Mouse (Mus musculus): ENCODE measurements around the gene Trim38. TPM values are rescaled to one million over a fixed set of nuclear protein-coding genes. Genes with fewer than 3 reads are reported as not detected.

Gene Trim38
- polyA plus RNA-seq, 1 experiment from 2014 or later, result not detected

GRCm38 (mm10) chr13:23806422-23807052, 36.8 kb downstream of the Trim38 start, which contains the start of gene Slc17a2:
TSS of gene Slc17a2 (plus strand) at chr13:23806993.
- Histone ChIP-seq H3K4me3 (replicated peaks) (no peak within 1 kb of the TSS), H3K27ac (replicated peaks) (no peak within 1 kb of the TSS), H3K4me1 (no peaks in the 10 kb centered on the region), H3K36me3 (no peaks in the 10 kb centered on the region), H3K9ac (no peak within 1 kb of the TSS), H3K27me3 (no peaks in the 10 kb centered on the region; the same call in 1 of the 2 replicates), H3K4me2 (replicated peaks) (no peak within 1 kb of the TSS), H3K9me3 (replicated peaks) (no peaks in the 10 kb centered on the region)
- ATAC-seq (ENCODE audit: insufficient number of reproducible peaks, low FRiP score, low TSS enrichment, low read depth), result no peak
- WGBS, result 83% methylated on average over 15 of the region's 15 CpGs

- H3K9me3 ChIP-seq (replicated peaks), result no peaks in the 10 kb centered on the region
- no peaks in the 10 kb centered on the region for H3K36me3 ChIP-seq
- H3K27me3 ChIP-seq, result no peaks in the 10 kb centered on the region
- H3K9ac ChIP-seq, result no peak overlapping the region
- H3K27ac ChIP-seq (replicated peaks), result no peak overlapping the region
- ATAC-seq (ENCODE audit: insufficient number of reproducible peaks, low FRiP score, low TSS enrichment, low read depth), result no peak
- no peak overlapping the region for H3K4me3 ChIP-seq (replicated peaks)
- H3K4me2 ChIP-seq (replicated peaks), result no peak overlapping the region
- no peaks in the 10 kb centered on the region for H3K4me1 ChIP-seq
- WGBS, result 77% methylated on average over 2 of the region's 2 CpGs
These were observed 46.4 kb downstream of the Trim38 start for GRCm38 (mm10) chr13:23816148-23816547.

- Histone ChIP-seq H3K27ac (replicated peaks) (no peak overlapping the region), H3K9me3 (replicated peaks) (no peaks in the 10 kb centered on the region), H3K4me2 (replicated peaks) (no peak overlapping the region), H3K4me3 (replicated peaks) (no peak overlapping the region), H3K36me3 (no peaks in the 10 kb centered on the region), H3K4me1 (no peaks in the 10 kb centered on the region), H3K9ac (no peak overlapping the region), H3K27me3 (no peaks in the 10 kb centered on the region)
- WGBS, result 71% methylated on average over 4 of the region's 4 CpGs
- no peak for ATAC-seq (ENCODE audit: insufficient number of reproducible peaks, low FRiP score, low TSS enrichment, low read depth)
These were observed 50.6 kb downstream of the Trim38 start for GRCm38 (mm10) chr13:23820179-23820940.

- H3K27ac ChIP-seq (replicated peaks), result no peak overlapping the region
- ATAC-seq (ENCODE audit: insufficient number of reproducible peaks, low FRiP score, low TSS enrichment, low read depth), result no peak
- H3K27me3 ChIP-seq, result no peaks in the 10 kb centered on the region
- no peak overlapping the region for H3K9ac ChIP-seq
- H3K4me3 ChIP-seq (replicated peaks), result no peak overlapping the region
- H3K9me3 ChIP-seq (replicated peaks), result no peaks in the 10 kb centered on the region
- H3K4me1 ChIP-seq, result no peaks in the 10 kb centered on the region
- 81% methylated on average over 3 of the region's 3 CpGs for WGBS
- H3K36me3 ChIP-seq, result no peaks in the 10 kb centered on the region
- H3K4me2 ChIP-seq (replicated peaks), result no peak overlapping the region
These were observed 52.5 kb downstream of the Trim38 start for GRCm38 (mm10) chr13:23822213-23822612.

- H3K4me2 ChIP-seq (replicated peaks), result no peak overlapping the region
- no peaks in the 10 kb centered on the region for H3K9me3 ChIP-seq (replicated peaks)
- 59% methylated on average over 3 of the region's 3 CpGs for WGBS
- no peak overlapping the region for H3K27ac ChIP-seq (replicated peaks)
- H3K27me3 ChIP-seq, result no peaks in the 10 kb centered on the region
- H3K36me3 ChIP-seq, result no peaks in the 10 kb centered on the region
- ATAC-seq (ENCODE audit: insufficient number of reproducible peaks, low FRiP score, low TSS enrichment, low read depth), result no peak
- no peaks in the 10 kb centered on the region for H3K4me1 ChIP-seq
- H3K4me3 ChIP-seq (replicated peaks), result no peak overlapping the region
- H3K9ac ChIP-seq, result no peak overlapping the region
These were observed 56.9 kb downstream of the Trim38 start for GRCm38 (mm10) chr13:23826606-23827005.

GRCm38 (mm10) chr13:23833053-23833452, 63.3 kb downstream of the Trim38 start:
- WGBS, result 12% methylated on average over 6 of the region's 6 CpGs
- H3K9me3 ChIP-seq (replicated peaks), result no peaks in the 10 kb centered on the region
- H3K4me2 ChIP-seq (replicated peaks), result no peak overlapping the region
- no peaks in the 10 kb centered on the region for H3K27me3 ChIP-seq
- H3K9ac ChIP-seq, result no peak overlapping the region
- ATAC-seq (ENCODE audit: insufficient number of reproducible peaks, low FRiP score, low TSS enrichment, low read depth), result no peak
- H3K27ac ChIP-seq (replicated peaks), result no peak overlapping the region
- H3K36me3 ChIP-seq, result no peaks in the 10 kb centered on the region
- no peaks in the 10 kb centered on the region for H3K4me1 ChIP-seq
- H3K4me3 ChIP-seq (replicated peaks), result no peak overlapping the region

- Histone ChIP-seq H3K27me3 (no peaks in the 10 kb centered on the region), H3K4me2 (replicated peaks) (no peak overlapping the region), H3K4me1 (no peaks in the 10 kb centered on the region), H3K9me3 (replicated peaks) (no peaks in the 10 kb centered on the region), H3K27ac (replicated peaks) (no peak overlapping the region), H3K4me3 (replicated peaks) (no peak overlapping the region), H3K36me3 (no peaks in the 10 kb centered on the region), H3K9ac (no peak overlapping the region)
- WGBS, result 73% methylated on average over 5 of the region's 5 CpGs
- no peak for ATAC-seq (ENCODE audit: insufficient number of reproducible peaks, low FRiP score, low TSS enrichment, low read depth)
These were observed 65.1 kb downstream of the Trim38 start for GRCm38 (mm10) chr13:23834836-23835235.

- no peak overlapping the region for H3K27ac ChIP-seq (replicated peaks)
- H3K4me3 ChIP-seq (replicated peaks), result no peak overlapping the region
- WGBS, result 91% methylated on average over 5 of the region's 5 CpGs
- no peak overlapping the region for H3K4me2 ChIP-seq (replicated peaks)
- no peak for ATAC-seq (ENCODE audit: insufficient number of reproducible peaks, low FRiP score, low TSS enrichment, low read depth)
- H3K9me3 ChIP-seq (replicated peaks), result no peaks in the 10 kb centered on the region
- H3K27me3 ChIP-seq, result no peaks in the 10 kb centered on the region
- H3K36me3 ChIP-seq, result no peaks in the 10 kb centered on the region
- no peaks in the 10 kb centered on the region for H3K4me1 ChIP-seq
- H3K9ac ChIP-seq, result no peak overlapping the region
These were observed 66.9 kb downstream of the Trim38 start for GRCm38 (mm10) chr13:23836630-23837029.

- no peak within 1 kb of the TSS for H3K4me3 ChIP-seq (replicated peaks)
- no peaks in the 10 kb centered on the region for H3K36me3 ChIP-seq
- no peaks in the 10 kb centered on the region for H3K27me3 ChIP-seq
- H3K9ac ChIP-seq, result no peak within 1 kb of the TSS
- H3K9me3 ChIP-seq (replicated peaks), result no peaks in the 10 kb centered on the region
- no peak within 1 kb of the TSS for H3K4me2 ChIP-seq (replicated peaks)
- ATAC-seq (ENCODE audit: insufficient number of reproducible peaks, low FRiP score, low TSS enrichment, low read depth), result no peak
- WGBS, result 76% methylated on average over 2 of the region's 2 CpGs
- H3K27ac ChIP-seq (replicated peaks), result no peak within 1 kb of the TSS
- H3K4me1 ChIP-seq, result no peaks in the 10 kb centered on the region
These were observed 69.6 kb downstream of the Trim38 start, which contains the start of gene Slc17a3 for GRCm38 (mm10) chr13:23839308-23839707. TSS of gene Slc17a3 (plus strand) at chr13:23839434.

Measured in embryonic facial prominence, embryonic 15.5 days (tissue).